Mouse (Mus musculus) stomach, postnatal 0 days (tissue): ENCODE data around the gene Satb1. TPM values are rescaled to one million over a fixed set of nuclear protein-coding genes. Genes with fewer than 3 reads are reported as not detected.

Experiments
- ATAC-seq: fragments of 200-750 bp; cut with Nextera tagmentation; 2 replicates; pipeline ENCODE4 v1.8.0; 2017; ENCODE audit not compliant: low FRiP score, low TSS enrichment
- DNase-seq: peaks from one replicate; pipeline ENCODE4 v3.0.0-alpha.2; 2016; ENCODE audit warnings: low spot score
- H3K27ac ChIP-seq: fragments of 300-500 bp; sonication (generic); replicated peaks from 2 replicates; pipeline ENCODE4 v1.5.1; 2014; ENCODE audit warnings: mild to moderate bottlenecking, control low read depth
- H3K27me3 ChIP-seq: fragments of 300-500 bp; sonication (generic); 2 replicates; pipeline ENCODE4 v1.6.1; 2014; ENCODE audit warnings: low read length; ENCODE audit not compliant: control insufficient read depth, insufficient read depth
- H3K36me3 ChIP-seq: fragments of 300-500 bp; sonication (generic); 2 replicates; pipeline ENCODE4 v1.6.1; 2014; ENCODE audit warnings: low read length, mixed read lengths; ENCODE audit not compliant: control insufficient read depth, insufficient read depth
- H3K4me1 ChIP-seq: fragments of 300-500 bp; sonication (generic); replicated peaks from 2 replicates; pipeline ENCODE4 v1.6.1; 2014; ENCODE audit warnings: antibody characterized with exemption; ENCODE audit not compliant: control insufficient read depth, insufficient read depth
- H3K4me2 ChIP-seq: fragments of 300-500 bp; sonication (generic); replicated peaks from 2 replicates; pipeline ENCODE4 v1.6.1; 2014; ENCODE audit warnings: low read depth, mild to moderate bottlenecking, control low read depth, moderate library complexity
- H3K4me3 ChIP-seq: fragments of 300-500 bp; sonication (generic); 2 replicates; pipeline ENCODE4 v1.5.1; 2014; ENCODE audit warnings: low read depth, low read length, control low read depth
- H3K9ac ChIP-seq: fragments of 300-500 bp; sonication (generic); 2 replicates; pipeline ENCODE4 v1.6.1; 2014; ENCODE audit warnings: mild to moderate bottlenecking, low read length, control low read depth, mixed read lengths
- H3K9me3 ChIP-seq: fragments of 300-500 bp; sonication (generic); 2 replicates; pipeline ENCODE4 v1.6.1; 2016; ENCODE audit warnings: low read length; ENCODE audit not compliant: control insufficient read depth
- CTCF ChIP-seq: IDR thresholded peaks from 2 replicates; pipeline ENCODE4 v1.5.1; 2016; ENCODE audit warnings: antibody characterized with exemption, low read depth, mild to moderate bottlenecking, moderate library complexity
- EP300 ChIP-seq: optimal IDR thresholded peaks from 2 replicates; pipeline ENCODE3; 2016; ENCODE audit warnings: antibody characterized with exemption
- WGBS: fragments of 180-500 bp; shearing (Covaris S2); extraction: QIAGEN DNeasy Blood & Tissue Kit; methylation state at CpG from one replicate; pipeline ENCODE4 v1.1.7; 2014; 5-methylcytosine and 5-hydroxymethylcytosine counted together
- polyA plus RNA-seq: library from polyadenylated mRNA; unstranded; fragments of >200 nt; fragmentation: Nextera tagmentation; extraction: Ambion mirVana; gene quantifications from 2 replicates; pipeline ENCODE4 v1.2.1, GENCODE M21; 2015

The Satb1 gene
- polyA plus RNA-seq, 1 experiment from 2014 or later = 2.9 TPM

- no peaks in the 10 kb centered on the region for H3K36me3 ChIP-seq
- no peaks in the 10 kb centered on the region for H3K9me3 ChIP-seq
- WGBS = 92% methylated on average over 11 of the region's 11 CpGs
- no peak overlapping the region for H3K27ac ChIP-seq
- no peaks in the 10 kb centered on the region for H3K4me1 ChIP-seq
- H3K4me3 ChIP-seq = no peak overlapping the region
- DNase-seq = no peak
- ATAC-seq = no peak
- H3K4me2 ChIP-seq = no peak overlapping the region
- no peak overlapping the region for H3K9ac ChIP-seq
- TF ChIP-seq CTCF = no peak
- TF ChIP-seq EP300 = no peak
- no peaks in the 10 kb centered on the region for H3K27me3 ChIP-seq
Measured at GRCm38 (mm10) chr17:51780036-51780435, 53.1 kb downstream of the Satb1 start.

GRCm38 (mm10) chr17:51778961-51779360, 54.1 kb downstream of the Satb1 start:
- Histone ChIP-seq H3K36me3 (no peaks in the 10 kb centered on the region), H3K4me1 (no peaks in the 10 kb centered on the region), H3K9me3 (no peaks in the 10 kb centered on the region), H3K4me3 (no peak overlapping the region), H3K27me3 (no peaks in the 10 kb centered on the region), H3K9ac (no peak overlapping the region), H3K4me2 (no peak overlapping the region), H3K27ac (no peak overlapping the region)
- WGBS = 70% methylated on average over 2 of the region's 2 CpGs
- TF ChIP-seq EP300 = no peak
- TF ChIP-seq CTCF = no peak
- no peak for DNase-seq
- no peak for ATAC-seq

- no peaks in the 10 kb centered on the region for H3K9me3 ChIP-seq
- no peak for TF ChIP-seq EP300
- TF ChIP-seq CTCF = peak; percentile 75
- DNase-seq = no peak
- WGBS = 56% methylated on average over 1 of the region's 1 CpGs
- H3K27me3 ChIP-seq = no peaks in the 10 kb centered on the region
- H3K27ac ChIP-seq = no peak overlapping the region
- no peak overlapping the region for H3K4me2 ChIP-seq
- no peak overlapping the region for H3K9ac ChIP-seq
- no peaks in the 10 kb centered on the region for H3K36me3 ChIP-seq
- ATAC-seq = no peak
- no peaks in the 10 kb centered on the region for H3K4me1 ChIP-seq
- no peak overlapping the region for H3K4me3 ChIP-seq
Measured at GRCm38 (mm10) chr17:51777813-51778212, 55.3 kb downstream of the Satb1 start.

- DNase-seq = no peak
Measured at GRCm38 (mm10) chr17:51775070-51775881, 57.8 kb downstream of the Satb1 start.

GRCm38 (mm10) chr17:51763600-51763999, 69.5 kb downstream of the Satb1 start:
- ATAC-seq (no peak), DNase-seq (no peak)
- H3K27ac ChIP-seq = no peak overlapping the region
- H3K9me3 ChIP-seq = no peaks in the 10 kb centered on the region
- H3K4me3 ChIP-seq = no peak overlapping the region
- no peak for TF ChIP-seq EP300
- TF ChIP-seq CTCF = no peak
- H3K9ac ChIP-seq = no peak overlapping the region
- no peaks in the 10 kb centered on the region for H3K27me3 ChIP-seq
- H3K4me1 ChIP-seq = no peaks in the 10 kb centered on the region
- 78% methylated on average over 8 of the region's 8 CpGs for WGBS
- no peak overlapping the region for H3K4me2 ChIP-seq
- H3K36me3 ChIP-seq = no peaks in the 10 kb centered on the region

More at GRCm38 (mm10) chr17:51775070-51775881, 57.8 kb downstream of the Satb1 start:
- no peak overlapping the region for H3K9ac ChIP-seq
- H3K36me3 ChIP-seq = no peaks in the 10 kb centered on the region
- no peak overlapping the region for H3K27ac ChIP-seq
- no peaks in the 10 kb centered on the region for H3K9me3 ChIP-seq
- H3K27me3 ChIP-seq = no peaks in the 10 kb centered on the region
- no peak for ATAC-seq
- no peak overlapping the region for H3K4me3 ChIP-seq
- WGBS = 93% methylated on average over 18 of the region's 18 CpGs
- no peak for TF ChIP-seq EP300
- TF ChIP-seq CTCF = no peak
- H3K4me1 ChIP-seq = no peaks in the 10 kb centered on the region
- no peak overlapping the region for H3K4me2 ChIP-seq

- no peak for ATAC-seq
- no peak overlapping the region for H3K27ac ChIP-seq
- H3K4me3 ChIP-seq = no peak overlapping the region
- H3K9me3 ChIP-seq = no peaks in the 10 kb centered on the region
- H3K9ac ChIP-seq = no peak overlapping the region
- 79% methylated on average over 7 of the region's 7 CpGs for WGBS
- H3K27me3 ChIP-seq = no peaks in the 10 kb centered on the region
- no peak for TF ChIP-seq EP300
- no peak for TF ChIP-seq CTCF
- H3K4me2 ChIP-seq = no peak overlapping the region
- no peaks in the 10 kb centered on the region for H3K4me1 ChIP-seq
- no peak for DNase-seq
- H3K36me3 ChIP-seq = no peaks in the 10 kb centered on the region
Measured at GRCm38 (mm10) chr17:51762503-51762902, 70.6 kb downstream of the Satb1 start.
